Mouse (Mus musculus): ENCODE measurements at regions not wholly inside any gene's neighbourhood (a gene's known extent, or its start where the extent isn't known, plus 50 kb on each side); places are given as distances from the start of the nearest gene placed in this dataset.

GRCm38 (mm10) chr10:96863230-96863629 lies 246.4 kb downstream of the Btg1 start:
- no peak for TF ChIP-seq CTCF (IDR thresholded peaks at IDR 0.05; ENCODE audit: control insufficient read depth, insufficient read depth, insufficient replicate concordance, low read depth, low read length)
- no peak for TF ChIP-seq POLR2A (IDR thresholded peaks at IDR 0.05; ENCODE audit: control insufficient read depth, low read depth, low read length)
